ENCODE assay signal across 11 mouse cellular contexts in the genomic region with DNA sequence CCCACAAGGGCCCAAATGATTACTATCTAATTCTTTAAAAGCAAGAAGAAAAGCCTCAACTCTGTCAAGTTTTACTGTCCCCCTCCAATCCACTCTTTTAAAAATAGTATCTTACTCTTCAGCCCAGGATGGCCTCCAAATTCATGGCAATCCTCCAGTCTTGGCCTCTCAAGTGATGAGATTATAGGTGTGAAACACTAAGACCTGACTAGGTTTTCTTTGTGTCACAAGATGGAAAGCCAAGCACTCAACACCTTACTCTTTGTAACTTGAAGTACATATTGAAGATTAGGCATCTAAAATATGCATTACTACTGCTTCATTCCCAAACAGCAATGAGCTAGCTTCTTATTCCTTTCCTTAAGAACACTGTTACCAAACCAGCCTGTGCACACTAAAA.
"Had no signal": no experiment of that assay in that cellular context is flagged by ENCODE, and none has a peak within 500 bp of the region (broad histone marks: within the 10 kb centered on the region; RNA-seq: fewer than 3 reads in every experiment).

No protein-coding gene starts in this region.

- DNase-seq: kidney, postnatal 14 days; layer of hippocampus, postnatal 36 days; liver, embryonic 13.5 days; lung, adult 2 months; lung, postnatal 14 days; lung, postnatal 4 days; midbrain, embryonic 14.5 days; thymus, postnatal 25 days had no signal

- H3K9ac ChIP-seq: kidney, embryonic 15.5 days; liver, embryonic 13.5 days had no signal

- H3K4me1 ChIP-seq: kidney, embryonic 15.5 days; liver, embryonic 13.5 days had no signal

- H3K27me3 ChIP-seq: kidney, embryonic 15.5 days; liver, embryonic 13.5 days had no signal

- H3K27ac ChIP-seq: kidney, embryonic 15.5 days; left cerebral cortex, adult 2 months; liver, embryonic 13.5 days had no signal

- H3K4me3 ChIP-seq: kidney, embryonic 15.5 days; left cerebral cortex, adult 2 months; liver, embryonic 13.5 days had no signal

- H3K9me3 ChIP-seq: kidney, embryonic 15.5 days; liver, embryonic 13.5 days had no signal

- H3K4me2 ChIP-seq: kidney, embryonic 15.5 days; liver, embryonic 13.5 days; midbrain, embryonic 11.5 days had no signal
